Mouse (Mus musculus): Measurements from ENCODE around the gene Eya2.

The Eya2 gene

DNA sequence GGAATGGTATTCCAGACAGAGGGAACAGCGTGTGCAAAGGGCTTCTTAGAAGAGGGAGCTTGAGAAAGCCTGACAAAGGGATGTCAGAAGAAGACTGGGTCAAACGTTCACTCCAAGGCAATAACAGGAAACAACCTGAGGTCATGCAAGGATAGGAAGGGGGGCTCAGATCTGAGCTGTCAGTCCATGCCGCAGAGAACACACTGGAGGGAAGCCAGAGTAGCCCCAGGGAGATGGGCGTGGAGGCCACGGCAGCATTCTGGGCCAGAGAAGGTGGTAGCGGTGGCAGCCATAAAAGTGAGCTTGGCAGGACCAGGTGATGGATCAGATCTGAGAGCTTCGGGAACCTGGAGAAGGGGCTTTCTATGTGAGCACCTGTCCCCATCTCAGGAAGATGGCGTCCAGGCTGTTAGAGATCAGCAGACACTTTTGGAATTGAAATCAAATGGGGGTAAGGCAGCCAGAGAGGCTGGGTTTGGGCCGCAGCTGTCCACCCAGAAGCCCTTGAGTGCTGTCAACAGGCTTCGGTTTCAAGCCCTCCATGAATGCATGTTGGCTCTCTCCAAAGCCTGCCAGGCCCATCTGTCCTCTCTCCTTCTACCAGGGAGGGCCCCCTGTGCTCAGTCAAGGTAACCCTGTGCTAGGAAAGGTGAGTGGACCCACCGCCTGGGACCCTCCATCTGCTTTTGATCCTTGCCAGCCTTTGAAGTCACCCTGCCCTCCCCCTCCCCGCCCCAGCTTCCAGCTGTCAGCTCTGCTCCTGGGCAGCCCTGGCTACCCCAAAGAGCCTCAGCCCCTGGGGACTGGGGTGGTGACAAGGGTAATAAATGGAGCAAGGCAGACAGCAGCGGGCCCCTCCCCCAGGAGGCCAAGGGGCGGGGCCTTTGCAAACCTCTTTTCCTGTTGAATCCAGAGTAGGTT lies 58.4 kb downstream of the Eya2 start:
- DNase-seq, result peak; percentile 55

DNA sequence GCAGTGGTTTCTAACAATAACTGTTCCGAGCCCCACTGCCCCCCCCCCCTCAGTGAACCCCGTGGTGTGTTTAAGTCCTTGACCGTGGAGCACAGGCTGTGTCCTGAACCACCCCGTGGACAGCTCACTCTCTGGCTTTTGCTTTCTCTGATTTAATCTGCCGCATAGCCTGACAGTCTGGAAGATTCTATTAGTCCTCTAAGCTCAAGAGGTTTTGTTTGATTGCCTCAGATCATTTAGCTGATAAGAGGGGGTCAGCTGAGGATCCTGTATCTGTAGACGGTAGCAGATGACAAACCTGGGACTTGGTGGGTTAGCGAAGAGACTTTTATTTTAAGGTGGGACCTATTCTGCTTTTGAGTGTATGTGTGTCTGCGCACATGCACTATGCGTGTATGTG lies 59.3 kb downstream of the Eya2 start:
- DNase-seq, result no peak

DNA sequence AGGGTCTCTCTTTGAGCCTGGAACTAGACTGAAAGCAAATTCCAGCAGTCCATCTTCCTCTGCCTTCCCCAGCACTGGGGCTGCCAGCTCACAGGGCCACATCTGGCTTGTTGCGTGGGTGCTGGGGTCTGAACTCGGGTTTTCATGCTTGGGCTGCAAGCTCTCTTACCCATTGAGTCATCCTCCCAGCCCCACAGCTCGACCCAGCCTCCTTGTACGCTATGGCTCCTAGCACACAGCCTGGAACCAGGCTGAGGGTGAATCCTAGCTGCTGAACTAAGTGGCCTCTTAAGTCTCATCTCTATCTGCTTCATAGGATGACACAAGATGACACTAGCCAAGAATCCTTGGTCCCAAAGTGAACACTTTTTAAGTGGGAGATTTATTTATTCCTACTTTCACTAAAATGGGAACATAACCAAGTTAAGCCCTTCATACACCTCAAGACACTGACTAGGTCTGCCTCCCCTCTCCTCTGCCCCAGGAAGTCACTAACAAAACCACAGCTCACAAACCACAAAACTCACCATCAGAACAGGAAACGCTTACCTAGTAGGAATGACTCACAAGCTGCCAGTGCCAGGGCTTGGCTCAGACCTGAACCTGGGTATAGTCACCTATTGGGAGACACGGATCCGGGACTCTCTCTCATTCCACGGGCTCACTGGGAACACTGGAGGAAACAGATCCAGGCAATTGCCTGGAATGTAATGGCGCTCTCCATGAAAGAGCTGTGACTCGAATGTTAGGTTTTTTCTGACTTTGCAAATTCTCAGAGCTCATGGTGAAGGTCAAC lies 60.1 kb downstream of the Eya2 start:
- no peak for DNase-seq

DNA sequence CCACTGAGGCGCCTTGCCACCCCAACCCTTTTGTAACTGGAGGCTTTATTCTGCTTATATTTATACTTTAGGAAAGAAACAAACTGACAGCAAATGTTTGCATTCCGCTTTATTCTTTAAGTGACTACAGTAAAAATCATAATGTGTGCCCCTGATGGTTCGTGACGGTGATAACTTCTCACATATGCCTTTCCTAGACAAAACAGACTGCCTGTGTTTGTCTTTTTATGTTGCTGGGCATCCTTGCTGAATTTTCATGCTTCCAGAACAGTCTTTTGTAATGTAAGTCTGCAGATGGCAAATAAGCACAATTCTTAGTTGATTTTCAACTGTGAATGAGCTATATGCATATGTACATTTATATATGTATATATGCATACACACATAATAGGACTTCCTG lies 61.7 kb downstream of the Eya2 start:
- DNase-seq, result no peak

DNA sequence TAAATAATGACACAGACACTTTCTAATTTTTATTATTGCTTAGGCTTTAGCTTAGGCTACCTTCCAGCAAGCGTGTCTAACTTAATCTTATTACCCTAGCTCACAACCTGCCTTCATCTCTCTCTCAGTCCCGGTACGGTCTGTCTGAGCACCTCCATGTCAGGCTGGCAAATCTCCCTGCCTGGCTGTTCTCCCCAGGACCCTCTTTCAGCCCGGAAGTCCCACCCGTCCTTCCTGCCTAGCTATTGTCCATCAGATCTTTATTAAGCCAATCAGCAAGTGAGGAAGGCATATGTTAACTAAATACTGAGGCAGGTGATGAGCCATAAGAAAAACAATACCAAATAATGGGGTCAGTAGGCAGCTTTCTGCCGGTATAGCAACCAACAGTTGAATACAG lies 62.1 kb downstream of the Eya2 start:
- no peak for DNase-seq

- DNase-seq, result no peak
Measured at GRCm38 (mm10) chr2:165659552-165659951, 64.7 kb downstream of the Eya2 start.

- DNase-seq, result no peak
Measured at GRCm38 (mm10) chr2:165663266-165663665, 68.4 kb downstream of the Eya2 start.

GRCm38 (mm10) chr2:165664648-165665047 lies 69.8 kb downstream of the Eya2 start:
- DNase-seq, result no peak

DNA sequence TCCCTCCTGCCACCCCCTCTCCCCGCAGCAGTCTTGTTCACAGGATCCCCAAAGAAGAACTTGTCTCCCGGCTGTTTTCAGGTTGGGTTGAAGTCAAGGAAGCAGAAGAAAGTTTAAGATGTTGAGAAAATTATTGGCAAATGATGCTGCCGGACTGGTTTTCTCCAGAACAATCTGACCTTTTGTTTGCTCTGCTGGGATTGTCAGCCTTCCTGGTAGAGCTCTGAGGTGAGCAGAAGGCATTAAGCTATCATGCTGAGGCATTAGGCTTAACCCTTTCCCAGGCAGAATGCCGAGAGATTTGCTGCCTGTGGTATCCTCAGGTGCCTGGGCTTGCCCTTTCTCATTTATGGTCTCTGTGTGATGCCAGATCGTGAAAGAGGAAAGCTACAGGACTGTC lies 70.3 kb downstream of the Eya2 start:
- no peak for DNase-seq

- no peak for DNase-seq
Measured at GRCm38 (mm10) chr2:165667096-165667495, 72.3 kb downstream of the Eya2 start.

DNA sequence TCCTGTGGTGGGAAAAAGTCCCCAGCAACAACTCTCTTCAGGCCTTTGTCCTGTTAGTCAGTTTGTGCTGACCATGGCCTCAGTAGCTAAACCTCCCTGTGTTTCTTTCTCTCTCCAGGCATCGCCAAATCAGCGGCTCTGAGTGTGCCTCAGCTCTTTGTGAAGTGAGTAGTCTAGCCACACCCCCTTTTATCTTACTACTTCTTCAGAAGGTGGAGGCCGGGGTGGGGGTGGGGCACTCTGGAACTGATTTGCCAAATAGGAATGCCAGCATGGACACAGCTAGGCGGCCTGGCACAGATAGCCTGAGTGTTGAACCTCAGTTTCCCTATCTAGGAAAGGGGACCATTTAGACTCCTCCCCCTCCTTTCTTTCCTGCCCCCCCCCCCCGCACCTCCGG lies 87.9 kb downstream of the Eya2 start:
- no peak for DNase-seq

DNA sequence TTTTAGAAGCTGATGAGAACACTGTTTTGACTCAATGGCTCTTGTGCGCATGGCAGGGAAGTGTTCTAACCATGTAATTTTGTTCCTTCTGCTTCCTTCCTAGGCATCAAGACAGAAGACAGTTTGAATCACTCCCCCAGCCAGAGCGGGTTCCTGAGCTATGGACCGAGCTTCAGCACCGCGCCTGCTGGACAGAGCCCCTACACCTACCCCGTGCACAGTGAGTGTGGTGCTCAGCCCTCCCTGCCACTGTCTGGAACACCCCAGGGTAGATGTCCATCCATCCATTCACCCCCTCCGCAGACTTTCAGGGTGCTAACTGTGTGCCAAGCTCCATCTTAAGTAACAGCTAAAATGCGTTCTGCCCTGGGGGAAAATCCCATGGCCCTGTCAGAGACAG lies 92.7 kb downstream of the Eya2 start:
- no peak for DNase-seq

GRCm38 (mm10) chr2:165688896-165689295 lies 94.1 kb downstream of the Eya2 start:
- no peak for DNase-seq

GRCm38 (mm10) chr2:165691016-165691415 lies 96.2 kb downstream of the Eya2 start:
- no peak for DNase-seq

GRCm38 (mm10) chr2:165692944-165693660 lies 98.3 kb downstream of the Eya2 start:
- DNase-seq, result peak; percentile 74

- DNase-seq, result no peak
Measured at GRCm38 (mm10) chr2:165694767-165695166, 99.9 kb downstream of the Eya2 start.

DNA sequence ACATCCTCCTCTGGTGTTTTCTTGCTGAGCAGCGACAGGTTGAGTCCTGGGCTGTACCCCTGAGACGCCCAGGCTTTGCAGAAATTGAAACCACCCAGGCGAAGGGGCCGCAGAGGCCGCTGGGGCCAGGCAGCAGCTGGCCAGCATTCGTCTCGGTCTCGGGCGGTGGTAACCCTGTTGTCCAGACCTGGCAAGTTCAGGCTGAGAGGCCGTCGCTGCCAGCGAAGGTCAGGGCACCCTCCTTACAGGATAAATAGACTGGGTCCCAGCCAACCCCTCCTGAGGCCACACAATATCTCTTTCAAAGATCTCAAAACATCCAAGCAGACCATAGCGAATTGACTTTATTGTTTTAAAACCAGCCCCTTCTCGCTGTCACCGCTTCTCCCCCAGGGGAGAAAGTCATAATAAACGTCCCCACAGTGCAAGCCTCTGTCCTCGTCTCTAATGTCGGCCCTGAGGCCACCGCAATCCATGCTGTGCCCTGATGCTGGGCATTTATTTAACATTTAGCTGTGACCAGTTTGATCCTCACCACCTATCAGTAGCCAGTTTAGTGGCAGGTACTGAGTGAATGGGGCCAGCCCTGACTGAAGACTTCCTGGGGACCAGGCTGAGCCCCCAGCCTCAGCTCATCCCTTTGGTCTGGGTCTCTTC lies 105.5 kb downstream of the Eya2 start:
- DNase-seq, result no peak

DNA sequence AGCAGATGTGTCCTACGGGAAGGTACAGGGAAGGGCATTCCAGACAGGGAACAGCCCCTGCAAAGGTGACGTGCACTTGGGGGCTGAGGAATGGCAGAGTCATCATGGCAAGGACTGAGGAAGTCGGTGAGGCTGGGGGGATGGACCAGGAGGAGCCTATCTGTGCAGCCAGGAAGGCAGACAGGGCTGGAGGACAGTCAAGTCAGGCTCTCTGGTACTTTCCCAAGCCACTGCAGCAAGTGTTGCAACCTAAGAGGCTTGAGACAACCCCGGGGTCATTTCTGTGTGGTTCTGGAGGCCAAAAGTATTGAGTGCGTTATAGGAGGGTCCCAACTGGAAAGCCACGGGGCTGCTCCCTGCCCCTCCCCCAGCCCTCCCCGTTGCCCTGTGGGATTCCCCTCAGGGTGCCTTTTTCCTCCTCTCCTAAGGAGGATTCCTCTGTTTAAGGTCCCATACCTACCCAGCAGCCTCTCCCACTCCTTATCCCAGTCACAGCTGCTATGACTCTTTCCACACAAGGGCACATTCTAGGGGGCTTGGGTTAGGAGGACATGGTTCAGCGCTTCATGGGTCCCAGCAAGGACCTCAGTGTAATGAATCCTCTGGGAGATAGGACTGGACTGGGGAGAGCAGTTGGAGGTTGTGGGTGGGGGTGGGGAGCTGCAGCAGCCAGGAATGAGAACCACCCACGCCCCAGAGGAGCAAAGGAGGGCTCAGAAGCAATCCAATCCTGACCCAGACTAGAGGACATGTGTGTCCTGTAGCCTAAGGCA lies 108.4 kb downstream of the Eya2 start:
- DNase-seq, result no peak

DNA sequence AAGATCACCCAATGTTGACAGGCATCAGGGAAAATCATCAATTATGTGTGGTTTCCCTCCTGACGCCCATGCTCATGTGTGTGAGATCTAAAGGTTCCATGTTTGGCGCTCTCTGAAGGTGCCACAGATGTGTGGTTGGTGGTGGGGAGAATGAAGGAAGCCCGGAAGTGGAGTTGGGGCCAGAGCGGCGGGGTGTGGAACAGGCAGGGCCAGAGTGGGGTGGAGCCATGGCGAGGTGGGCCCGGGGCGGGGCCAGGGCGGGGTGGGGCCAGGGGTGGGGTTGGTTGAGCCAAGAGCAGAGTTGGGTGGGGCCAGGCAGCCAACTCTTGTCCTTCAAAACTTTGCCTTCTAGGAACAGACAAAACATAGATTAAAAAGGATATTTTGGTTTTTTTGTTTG lies 113.4 kb downstream of the Eya2 start:
- no peak for DNase-seq

GRCm38 (mm10) chr2:165716688-165717087 lies 121.9 kb downstream of the Eya2 start:
- no peak for DNase-seq

GRCm38 (mm10) chr2:165717182-165718176 lies 122.6 kb downstream of the Eya2 start:
- no peak for DNase-seq
